Mouse (Mus musculus) neutrophil, adult 5-6 weeks (primary cell): ENCODE measurements around the gene Zc2hc1c. TPM values are rescaled to one million over a fixed set of nuclear protein-coding genes. Genes with fewer than 3 reads are reported as not detected.

ENCODE experiments used
- ATAC-seq: fragments of 151-379, 151-347 bp; 2 replicates; pipeline ENCODE4 v1.8.0; 2017; ENCODE audit warnings: mild to moderate bottlenecking, moderate TSS enrichment; ENCODE audit not compliant: insufficient number of reproducible peaks, poor library complexity, low FRiP score, severe bottlenecking; ENCODE audit errors: extremely low read depth
- total RNA-seq: library from RNA; stranded (forward); fragments of 200-1000 nt; gene quantifications from 2 replicates; pipeline ENCODE4 v1.2.3, GENCODE M21; 2017

Gene Zc2hc1c
- not detected in 2 replicates for total RNA-seq

DNA sequence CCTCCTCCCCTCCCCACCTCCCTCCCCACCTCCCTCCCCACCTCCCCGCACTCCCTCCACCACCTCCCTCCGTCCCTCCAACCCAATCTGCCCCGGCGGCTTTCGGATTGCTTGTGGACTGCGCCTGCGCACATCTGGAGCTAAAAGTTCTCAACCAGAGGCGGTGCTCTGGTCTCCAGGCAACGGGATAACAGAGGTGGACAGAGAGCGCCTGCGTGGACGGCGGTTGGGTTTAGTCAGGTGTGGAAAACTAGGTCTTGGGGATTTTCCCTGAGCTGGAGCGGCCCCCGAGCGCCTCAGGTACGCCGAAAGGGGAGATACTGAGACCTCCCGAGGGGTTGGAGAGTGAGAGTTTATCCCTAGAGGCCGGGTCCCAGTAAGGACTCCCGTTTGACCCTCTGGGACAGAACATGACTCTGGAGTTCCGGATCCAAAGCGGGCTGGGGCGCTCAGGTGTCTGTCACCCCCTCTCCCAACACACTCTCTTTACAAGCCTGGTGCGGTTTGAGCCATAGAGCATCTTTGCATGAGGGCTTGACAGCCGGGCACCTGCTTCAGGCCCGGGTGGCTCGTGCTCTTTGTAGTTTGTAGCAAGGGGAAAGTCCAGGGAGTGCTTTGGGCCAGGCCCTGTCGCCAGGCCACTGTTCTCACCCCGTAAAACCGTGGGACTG is at the start of gene Zc2hc1c:
Gene Zc2hc1c, plus strand, starts transcription at position 106 of the 671 bp plus-strand sequence.
- ATAC-seq = peak; percentile 64

GRCm38 (mm10) chr12:85252083-85252482 is 36.3 kb upstream of the Zc2hc1c start:
- no peak for ATAC-seq

DNA sequence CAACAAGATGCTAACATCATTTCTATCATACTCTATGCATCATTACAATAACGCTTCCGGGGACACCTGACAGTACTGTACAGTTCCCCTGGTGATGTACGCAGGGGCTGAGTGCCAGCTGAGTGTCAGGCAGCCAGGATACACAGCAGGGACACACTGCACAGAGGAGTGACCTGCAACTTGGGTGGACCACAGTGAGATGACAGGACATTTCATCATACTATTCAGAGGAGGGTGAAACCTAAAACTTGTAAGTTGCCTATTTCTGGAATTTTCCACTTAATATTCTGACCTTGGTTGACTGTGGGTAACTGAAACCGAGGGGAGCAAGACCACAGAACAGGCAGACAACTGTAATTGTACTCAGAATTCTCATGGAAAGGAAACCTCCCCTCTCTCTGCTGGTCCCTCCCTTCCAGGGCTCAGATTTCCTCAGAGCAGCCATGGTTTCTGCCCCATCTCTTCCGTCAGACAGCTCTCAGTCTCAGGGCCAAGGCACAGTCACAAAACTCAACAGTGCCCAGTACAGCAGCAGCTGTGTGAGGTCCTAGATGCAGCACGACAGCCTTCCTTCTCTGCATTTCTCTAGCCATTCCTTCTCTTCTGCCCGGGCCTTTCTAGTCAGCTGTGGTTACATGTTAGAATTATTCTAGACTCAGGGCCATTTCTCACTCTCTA is 32.2 kb upstream of the Zc2hc1c start:
- no peak for ATAC-seq

DNA sequence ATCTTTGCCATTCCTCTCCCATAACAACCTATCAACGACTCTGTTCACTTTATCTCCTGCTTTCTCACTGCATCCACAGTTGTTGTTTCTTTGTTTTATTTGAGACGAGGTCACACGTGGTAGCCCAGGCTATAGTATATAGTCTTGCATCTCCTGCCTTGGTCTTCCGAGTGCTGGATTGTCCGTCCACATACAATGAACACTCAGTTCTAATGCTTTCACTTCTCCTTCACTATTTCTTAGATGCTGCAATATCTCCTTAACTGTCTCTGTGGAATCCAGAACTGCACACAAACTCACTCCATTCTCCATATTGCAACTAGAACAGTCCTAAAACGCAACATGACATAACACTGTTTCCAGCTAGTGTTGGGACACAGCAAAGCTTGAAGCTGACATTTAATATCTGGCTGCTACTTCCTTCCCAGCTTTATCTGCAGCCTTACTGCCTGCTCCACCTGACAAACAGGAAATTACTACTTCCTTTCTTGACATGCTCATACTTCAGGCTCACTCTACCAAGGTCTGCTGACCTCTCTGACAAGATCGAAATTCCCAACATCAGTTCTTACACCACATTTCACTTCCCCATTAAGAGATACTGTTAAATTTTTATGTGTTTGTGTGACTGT is 31.3 kb upstream of the Zc2hc1c start:
- ATAC-seq = peak; percentile 30; the same call in 1 of the 2 replicates

GRCm38 (mm10) chr12:85262489-85262888 is 25.9 kb upstream of the Zc2hc1c start:
- ATAC-seq = no peak

GRCm38 (mm10) chr12:85263190-85263589 is 25.2 kb upstream of the Zc2hc1c start:
- ATAC-seq = no peak

DNA sequence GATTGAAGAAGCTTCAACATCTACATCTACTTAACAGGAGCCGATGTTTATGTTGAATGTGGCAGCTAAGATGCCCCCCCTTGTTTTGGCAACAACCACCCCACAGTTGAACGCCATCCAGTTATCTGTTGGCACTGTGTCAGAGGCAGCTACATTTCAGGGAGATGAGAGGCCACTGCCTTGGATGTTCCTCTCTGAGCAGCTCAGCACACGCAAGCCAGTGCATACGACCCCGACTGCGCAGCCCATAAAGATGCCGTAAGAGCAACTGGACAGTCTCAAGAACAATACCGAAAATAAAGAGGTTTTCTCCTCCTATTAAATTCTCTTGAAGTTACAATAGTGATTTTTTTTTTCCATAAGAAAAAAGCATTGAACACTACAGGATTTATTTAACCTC is 23.9 kb upstream of the Zc2hc1c start:
- ATAC-seq = no peak

- ATAC-seq = no peak
Measured at GRCm38 (mm10) chr12:85264940-85265339, 23.5 kb upstream of the Zc2hc1c start.

- ATAC-seq = no peak
Measured at GRCm38 (mm10) chr12:85266248-85266647, 22.1 kb upstream of the Zc2hc1c start.

DNA sequence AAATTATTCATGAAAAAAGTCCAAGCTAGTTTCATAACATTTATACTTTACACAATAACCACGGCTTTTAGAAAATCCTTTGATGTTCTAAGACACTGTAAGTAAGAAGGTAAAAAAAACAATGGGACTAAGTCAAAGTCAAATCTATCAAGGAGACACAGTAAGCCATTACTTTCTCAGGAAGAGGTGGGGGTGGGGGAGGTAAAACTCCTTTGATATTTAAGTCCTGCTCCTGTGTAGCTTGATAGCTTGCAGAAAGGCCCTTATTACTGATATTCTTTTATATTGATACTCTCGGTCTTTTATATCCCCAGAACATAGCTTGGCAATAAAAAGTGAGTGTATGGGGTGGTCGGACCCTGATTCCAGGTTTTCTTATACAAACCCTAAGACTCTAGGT is 18.6 kb upstream of the Zc2hc1c start:
- no peak for ATAC-seq

GRCm38 (mm10) chr12:85270319-85270718 is 18.1 kb upstream of the Zc2hc1c start, which contains the start of gene Mlh3:
Mlh3 (minus strand) TSS chr12:85270599.
- ATAC-seq = peak; percentile 82

DNA sequence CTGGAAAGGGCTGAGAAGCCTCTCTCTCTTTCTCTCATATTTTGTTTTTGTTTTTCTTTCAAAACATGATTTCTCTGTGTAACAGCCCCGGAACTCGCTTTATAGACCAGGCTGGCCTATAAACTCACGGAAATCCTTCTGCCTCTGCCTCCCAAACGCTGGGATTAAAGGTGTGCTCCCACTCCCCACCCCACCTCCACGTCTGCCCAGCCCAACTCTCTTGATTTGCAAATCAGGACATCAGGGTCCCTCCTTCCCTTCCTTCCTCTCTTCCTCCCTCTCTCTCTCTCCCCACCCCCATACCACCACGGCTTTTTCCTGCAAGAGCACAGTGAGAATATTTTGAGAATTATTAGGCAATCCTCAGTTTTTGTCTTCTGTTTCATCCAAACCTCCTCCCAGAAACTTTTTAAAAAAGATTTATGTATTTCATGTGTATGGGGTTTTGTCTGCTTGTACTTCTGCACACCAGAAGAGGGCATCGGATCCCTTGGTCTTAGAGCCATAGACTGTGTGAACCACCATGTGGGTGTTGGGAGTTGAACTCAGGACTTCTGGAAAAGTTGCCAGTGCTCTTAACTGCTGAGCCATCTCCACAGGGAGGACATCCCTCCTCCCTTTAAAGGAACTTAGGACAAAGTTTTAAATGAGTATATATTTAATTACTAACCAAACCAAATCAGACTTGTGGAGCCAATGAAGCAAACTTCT is 17.1 kb upstream of the Zc2hc1c start:
- ATAC-seq = no peak

DNA sequence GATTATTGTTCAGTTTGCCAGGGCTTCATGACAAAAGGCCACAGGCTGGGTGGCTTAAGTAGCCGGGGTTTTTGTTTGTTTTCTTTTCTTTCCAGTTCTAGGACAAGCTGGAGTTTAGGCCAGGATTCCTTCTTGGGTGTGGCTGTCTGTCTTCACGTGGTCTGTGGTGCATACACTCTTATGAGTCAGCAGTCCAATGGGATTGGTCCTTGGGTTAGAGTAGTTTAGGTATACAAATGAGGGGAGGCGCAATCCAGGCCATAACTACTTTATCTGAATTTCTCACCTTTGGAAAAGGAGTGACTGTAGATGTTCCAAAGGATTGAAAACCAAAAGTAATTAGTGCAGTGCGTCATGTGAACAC is 16.6 kb upstream of the Zc2hc1c start:
- no peak for ATAC-seq

DNA sequence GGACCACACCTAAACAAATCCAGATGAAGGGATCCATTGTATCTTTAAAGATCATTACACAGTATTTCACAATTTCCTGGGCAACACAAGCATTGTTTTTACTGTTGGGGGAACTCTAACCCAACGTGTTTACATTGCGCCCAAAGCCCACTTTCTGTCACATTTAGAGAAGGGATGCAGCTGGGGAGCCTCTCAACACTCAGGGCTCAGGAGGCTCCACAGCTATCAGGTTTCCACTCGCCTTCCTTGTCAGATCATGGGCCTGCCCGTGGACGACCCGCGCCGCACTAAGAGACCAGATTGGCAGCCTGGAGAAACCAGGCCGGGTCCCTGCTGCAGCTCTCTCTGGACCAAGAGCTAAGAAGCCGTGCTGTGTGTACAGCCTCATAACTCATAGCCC is 14.9 kb upstream of the Zc2hc1c start:
- no peak for ATAC-seq

GRCm38 (mm10) chr12:85276273-85276672 is 12.1 kb upstream of the Zc2hc1c start:
- ATAC-seq = no peak

GRCm38 (mm10) chr12:85278919-85279318 is 9.5 kb upstream of the Zc2hc1c start:
- ATAC-seq = no peak

DNA sequence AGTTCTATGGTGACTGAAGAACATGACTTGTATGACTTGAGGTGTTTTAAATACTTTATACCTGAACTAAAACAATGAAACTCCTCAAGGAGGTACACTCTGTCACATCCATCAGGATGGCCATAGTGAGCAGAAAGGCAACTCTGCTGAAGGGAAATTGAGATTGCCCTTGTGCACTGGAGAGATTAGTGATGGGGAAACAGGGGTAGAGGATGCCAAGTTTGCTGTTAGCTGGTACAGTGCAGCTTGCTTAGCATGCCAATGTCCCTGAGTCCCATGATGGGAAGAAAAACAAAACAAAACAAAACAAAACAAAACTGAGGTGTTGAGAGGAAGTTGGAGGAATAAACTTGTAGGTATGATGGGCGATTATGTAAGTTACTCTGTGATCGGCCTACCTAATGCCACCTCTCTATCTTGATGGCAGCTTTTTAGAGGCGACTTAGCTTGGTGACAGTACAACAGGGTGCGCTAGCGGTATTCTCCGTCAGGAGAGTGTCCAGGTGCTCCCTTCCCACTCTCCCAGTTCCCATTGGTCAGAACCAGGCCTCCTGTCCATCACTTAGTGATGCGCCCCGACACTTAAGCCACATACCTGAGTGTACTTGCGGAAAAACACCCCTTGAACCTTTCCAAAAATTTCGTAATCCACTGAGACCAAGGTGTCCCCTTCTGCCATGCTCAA is 8.9 kb upstream of the Zc2hc1c start:
- no peak for ATAC-seq

DNA sequence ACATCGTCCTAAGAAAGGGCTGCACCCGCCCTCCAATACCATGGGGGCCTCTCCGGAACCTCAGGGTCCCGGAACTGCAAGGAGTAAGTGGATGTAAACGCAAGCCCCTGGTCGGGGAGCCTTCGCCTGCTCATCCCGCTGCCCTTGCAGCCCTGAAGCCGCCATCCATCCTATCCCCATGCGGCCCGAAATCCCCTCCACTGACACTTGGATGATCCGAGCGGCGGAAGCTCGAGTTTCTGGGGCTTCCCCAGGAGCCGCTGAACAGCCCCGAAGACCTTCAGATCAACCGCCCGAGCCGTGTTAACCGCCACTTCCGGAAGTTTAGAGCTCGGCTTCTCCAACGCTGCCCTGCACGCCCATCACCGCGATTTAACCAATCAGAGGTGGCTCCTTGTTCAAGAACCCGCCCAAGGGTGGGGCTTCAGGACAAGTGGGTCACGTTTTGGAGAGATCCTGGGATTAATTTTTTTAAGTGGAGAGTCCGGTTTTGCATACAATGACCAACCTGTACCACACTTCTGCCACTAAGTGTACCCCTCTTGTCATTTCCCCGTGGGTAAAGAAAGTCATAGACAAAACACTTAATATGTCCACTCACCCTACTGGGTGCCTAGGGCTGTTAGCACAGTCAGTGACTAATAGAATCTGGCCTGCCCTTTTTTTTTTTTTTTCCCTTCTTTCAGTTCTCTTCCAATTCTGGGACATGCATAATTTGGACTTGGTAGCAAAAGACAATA is 8.1 kb upstream of the Zc2hc1c start:
- ATAC-seq = peak; percentile 97
